Mouse (Mus musculus) adrenal gland (tissue): Measurements from ENCODE around the gene Saxo1.

Source experiments
- intact Hi-C: fragments of 180-260 bp; cut with DNase I; formaldehyde crosslinking; loops from one replicate; pipeline ENCODE4 v1.15.1; 2025
- long read RNA-seq, 2 experiments: library from polyadenylated mRNA; unstranded; transcript quantifications; one replicate each; pipeline ENCODE4 v2.0.0; 2020; ENCODE audit warnings: borderline replicate concordance in 1 of 2; ENCODE audit not compliant: insufficient replicate concordance in 1 of 2

Gene Saxo1
- long read RNA-seq, experiment 1: 0 reads
- long read RNA-seq, experiment 2: 0 reads

DNA sequence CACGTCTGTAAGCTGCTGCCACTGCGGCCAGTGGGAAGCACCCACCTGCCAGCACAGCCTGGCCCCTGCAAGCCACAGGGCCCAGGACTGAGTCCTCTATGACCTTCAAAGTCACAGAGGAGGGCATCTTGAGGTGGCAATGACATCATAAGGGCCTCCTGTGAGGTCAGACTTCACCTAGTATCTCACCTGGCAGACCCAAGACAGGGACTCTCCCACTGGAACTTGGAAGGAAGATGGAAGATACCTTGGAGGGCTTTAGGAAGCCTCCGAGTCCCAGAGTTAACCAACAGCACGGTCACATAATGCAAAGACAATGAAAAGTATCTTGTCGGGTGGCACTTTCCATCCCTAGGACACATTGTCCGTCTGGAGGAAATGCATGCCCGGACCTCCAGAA lies at the start of gene Saxo1:
TSS of gene Saxo1 (minus strand) at position 101 of the 400 bp plus-strand sequence.
- intact Hi-C loops: loop anchor here (10.0 kb wide), 1 partner anchor 1163 kb away; no protein-coding TSS in a partner anchor

DNA sequence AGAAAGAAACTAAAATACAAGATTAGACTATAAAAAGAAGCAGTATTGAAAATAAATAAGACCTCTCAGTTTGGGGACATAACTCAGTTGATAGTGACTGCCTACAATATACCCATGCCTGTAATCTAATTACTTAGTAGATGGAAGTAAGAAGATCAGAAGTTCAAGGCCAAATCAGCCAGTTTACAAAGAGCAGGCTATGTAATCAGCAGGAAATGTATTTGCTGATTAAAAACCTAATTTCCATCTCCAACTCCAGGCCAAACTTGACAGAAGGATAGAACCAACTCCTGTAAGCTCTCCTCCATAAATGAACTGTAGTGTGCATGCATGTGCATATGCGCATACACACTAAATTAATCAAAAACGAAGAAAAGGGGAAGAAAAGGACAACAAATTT lies 33.2 kb upstream of the Saxo1 start:
- intact Hi-C loops: no loop called here

DNA sequence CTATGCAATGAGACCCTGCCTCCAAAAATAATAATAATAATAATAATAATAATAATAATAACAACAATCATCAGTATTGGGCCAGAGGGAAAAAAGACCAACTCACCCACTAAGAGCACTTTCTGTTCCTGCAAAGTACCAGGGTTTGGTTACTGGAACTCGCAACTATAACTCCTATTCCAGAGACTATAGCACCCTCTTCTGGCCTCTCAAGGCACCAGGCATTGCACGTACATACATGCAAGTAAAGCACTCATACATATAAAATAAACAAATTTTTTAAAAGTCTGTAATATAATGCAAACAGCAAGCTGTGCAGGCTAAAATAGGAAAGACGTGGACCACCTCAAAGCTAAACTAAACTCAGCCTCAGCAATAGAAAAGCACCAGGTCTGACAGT lies 30.1 kb upstream of the Saxo1 start:
- intact Hi-C loops: no loop called here

DNA sequence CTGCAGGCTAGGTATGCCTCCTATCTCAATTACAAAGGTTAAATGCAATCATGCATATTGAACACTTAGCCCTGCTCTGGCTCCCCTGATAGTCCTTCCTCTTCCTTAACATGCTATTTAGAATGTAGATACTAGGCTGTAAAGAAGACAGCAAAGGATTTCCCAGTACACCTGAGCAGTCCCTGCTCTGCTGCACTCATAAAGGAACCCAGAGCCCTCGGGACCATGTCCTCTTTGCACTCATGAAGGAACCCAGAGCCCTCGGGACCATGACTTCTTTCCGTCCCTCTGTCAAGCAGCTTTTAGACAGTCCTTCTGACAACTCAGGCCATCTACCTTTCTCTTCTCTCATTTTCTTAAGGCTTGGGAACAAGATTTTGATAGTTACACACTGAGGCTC lies 22.5 kb upstream of the Saxo1 start:
- intact Hi-C loops: no loop called here

DNA sequence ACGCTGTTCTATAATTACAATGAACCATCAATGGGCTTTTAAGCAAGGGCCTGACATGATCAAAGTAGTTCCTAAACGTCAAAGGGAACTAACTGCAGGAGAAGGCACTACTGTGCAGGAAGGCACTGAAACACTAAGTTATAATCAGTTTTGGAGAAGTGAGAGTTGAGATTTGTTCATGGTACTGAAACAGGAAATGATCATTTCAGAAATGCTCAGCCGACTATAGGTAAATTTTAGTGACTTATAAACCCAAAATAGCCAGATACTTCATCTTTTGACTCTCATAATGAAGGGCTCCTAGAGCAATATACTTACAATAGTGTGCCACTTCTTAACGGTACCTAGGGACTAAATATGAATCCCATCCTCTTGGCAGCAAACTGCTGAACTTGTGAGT lies 21.9 kb upstream of the Saxo1 start:
- intact Hi-C loops: no loop called here

DNA sequence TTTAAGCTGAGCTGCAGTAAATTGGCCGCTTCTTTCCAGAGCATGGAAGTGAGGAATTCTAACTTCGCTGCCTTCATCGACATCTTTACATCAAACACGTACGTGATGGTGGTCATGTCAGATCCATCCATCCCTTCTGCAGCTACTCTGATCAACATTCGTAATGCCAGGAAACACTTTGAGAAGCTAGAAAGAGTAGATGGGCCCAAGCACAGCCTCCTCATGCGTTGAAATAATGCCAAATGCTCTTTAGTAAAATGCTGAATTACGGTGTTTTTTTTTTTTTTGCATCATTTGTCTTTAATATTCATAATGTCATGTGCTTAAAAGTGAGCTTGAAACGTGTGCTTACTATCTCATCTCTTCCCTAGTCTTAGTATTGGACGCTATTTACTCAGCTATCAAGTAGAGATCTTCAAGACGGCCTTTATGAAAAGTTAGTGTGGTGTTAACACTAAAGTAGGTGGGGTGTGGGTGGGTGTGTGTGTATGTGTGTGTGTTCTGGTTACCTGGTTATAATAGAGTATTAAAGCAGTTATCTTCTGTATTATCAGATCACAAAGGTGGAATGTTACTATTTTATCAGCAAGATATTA lies 18.6 kb upstream of the Saxo1 start:
- intact Hi-C loops: no loop called here

DNA sequence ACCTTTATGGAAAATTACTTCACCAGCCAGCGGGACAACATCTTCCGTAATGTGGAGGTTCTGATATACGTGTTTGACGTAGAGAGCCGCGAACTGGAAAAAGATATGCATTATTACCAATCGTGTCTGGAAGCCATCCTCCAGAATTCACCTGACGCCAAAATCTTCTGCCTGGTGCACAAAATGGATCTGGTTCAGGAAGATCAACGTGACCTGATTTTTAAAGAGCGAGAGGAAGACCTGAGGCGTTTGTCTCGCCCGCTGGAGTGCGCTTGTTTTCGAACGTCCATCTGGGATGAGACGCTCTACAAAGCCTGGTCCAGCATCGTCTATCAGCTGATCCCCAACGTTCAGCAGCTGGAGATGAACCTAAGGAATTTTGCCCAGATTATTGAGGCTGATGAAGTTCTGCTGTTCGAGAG lies 18.0 kb upstream of the Saxo1 start:
- intact Hi-C loops: no loop called here

DNA sequence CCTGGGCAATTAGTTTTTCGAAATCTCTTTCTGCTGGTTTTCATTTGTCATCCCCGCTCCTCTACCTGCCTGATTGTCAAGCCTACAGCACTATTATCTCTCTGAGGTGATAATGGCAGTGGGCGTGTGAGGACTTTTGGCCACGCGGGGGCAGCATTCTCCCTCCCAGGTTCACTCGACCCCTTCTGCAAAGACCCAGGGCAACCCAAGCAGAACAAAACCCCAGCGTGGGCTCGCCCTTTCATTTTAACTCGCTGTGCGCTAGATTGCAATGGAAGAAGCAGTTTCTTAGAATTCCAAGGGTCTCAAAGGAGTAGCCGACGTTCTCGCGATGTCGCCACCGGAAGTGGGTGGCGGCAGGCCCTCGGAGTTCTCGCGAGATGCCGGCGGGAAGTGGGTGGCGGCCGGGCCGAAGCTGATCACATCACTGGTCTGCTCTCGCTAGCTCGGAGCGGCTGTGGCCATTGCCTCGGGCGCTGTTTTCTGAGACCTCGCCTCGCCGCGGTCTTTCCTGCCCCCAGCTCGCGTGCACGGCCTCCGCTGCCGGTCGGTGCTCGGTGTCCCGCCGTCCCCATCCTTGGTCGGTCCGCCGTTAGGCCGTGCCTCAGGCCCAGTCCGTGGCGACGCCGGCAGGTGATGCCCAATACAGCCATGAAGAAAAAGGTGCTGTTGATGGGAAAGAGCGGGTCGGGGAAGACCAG lies 17.3 kb upstream of the Saxo1 start, which contains the start of gene Rraga:
TSS of gene Rraga (plus strand) at position 386 of the 701 bp plus-strand sequence.
- intact Hi-C loops: loop anchor here (2.0 kb wide), 1 partner anchor 119 kb away; no protein-coding TSS in a partner anchor

DNA sequence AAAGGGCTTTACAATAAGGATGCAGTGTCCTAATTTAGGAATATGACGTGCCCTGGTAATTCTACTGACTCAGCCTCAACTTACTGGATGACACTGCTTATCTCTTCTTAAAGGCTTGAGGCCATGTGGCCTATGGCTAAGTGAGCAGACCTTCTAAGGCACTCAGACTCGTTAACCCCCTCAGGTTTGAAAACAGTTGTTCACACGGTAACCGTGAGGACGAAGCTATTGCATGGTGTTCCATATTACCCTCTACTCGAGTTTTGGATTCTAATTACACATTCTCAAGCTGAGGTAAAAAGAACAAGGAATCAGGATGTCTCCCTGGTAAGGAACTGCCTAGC lies 16.8 kb upstream of the Saxo1 start:
- intact Hi-C loops: loop anchor here (2.0 kb wide), 1 partner anchor 120 kb away; no protein-coding TSS in a partner anchor

DNA sequence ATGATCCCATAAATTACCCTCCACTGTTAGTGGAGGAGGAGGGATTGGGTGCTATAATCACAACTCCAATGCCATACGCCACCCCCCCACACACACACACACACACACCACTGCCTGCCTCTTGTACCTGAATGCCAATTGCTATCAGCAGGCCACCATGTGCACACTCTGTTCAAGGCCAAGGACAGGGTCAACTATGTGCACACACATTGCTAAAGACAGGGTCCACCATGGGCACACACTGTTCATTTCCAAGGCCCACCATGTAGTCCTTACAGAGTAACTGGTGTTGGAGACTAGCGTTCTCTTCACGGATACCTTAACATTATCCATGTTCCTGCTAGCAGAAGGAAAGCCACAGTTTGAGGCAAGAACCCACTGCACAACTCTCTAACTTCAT lies 2.9 kb upstream of the Saxo1 start:
- intact Hi-C loops: no loop called here

DNA sequence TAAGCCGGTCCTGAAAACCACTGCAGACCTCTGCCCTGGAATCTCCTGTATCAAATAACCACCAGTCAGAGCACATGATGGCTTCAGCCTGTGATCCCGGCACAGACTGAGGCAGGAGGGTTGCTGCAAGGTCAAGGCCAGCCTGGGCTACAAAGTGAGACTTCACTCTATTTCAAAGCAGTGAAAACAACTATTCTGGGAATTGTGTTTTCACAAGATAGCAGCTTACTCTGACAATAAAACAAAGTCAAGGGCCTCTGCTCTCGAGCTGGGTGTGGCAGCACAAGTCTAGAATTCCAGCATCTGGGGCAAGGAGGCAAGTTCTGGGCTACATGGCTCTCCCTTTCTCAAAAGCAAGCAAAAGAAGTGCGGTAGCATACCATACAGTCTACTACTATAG lies 878 bp upstream of the Saxo1 start:
- intact Hi-C loops: loop anchor here (10.0 kb wide), 1 partner anchor 1164 kb away; no protein-coding TSS in a partner anchor

DNA sequence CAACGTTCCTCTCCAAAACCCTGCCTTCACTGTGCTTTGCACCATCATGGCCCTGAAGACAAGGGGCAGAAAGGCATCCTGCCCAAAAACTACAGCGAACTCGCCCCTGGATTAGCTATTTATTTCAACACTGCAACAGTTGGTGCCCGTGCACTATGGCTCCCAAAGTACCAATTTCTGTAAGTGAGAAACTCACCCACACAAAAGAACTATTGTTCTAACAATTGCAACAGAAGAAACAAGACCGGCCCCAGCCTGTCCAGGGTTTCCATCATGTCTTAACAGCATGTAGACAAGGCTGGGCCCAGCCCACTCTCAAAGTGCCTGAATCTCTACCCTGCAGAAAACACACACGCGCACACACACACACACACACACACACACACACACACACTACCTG lies 757 bp downstream of the Saxo1 start:
- intact Hi-C loops: loop anchor here (10.0 kb wide), 1 partner anchor 1163 kb away; no protein-coding TSS in a partner anchor

DNA sequence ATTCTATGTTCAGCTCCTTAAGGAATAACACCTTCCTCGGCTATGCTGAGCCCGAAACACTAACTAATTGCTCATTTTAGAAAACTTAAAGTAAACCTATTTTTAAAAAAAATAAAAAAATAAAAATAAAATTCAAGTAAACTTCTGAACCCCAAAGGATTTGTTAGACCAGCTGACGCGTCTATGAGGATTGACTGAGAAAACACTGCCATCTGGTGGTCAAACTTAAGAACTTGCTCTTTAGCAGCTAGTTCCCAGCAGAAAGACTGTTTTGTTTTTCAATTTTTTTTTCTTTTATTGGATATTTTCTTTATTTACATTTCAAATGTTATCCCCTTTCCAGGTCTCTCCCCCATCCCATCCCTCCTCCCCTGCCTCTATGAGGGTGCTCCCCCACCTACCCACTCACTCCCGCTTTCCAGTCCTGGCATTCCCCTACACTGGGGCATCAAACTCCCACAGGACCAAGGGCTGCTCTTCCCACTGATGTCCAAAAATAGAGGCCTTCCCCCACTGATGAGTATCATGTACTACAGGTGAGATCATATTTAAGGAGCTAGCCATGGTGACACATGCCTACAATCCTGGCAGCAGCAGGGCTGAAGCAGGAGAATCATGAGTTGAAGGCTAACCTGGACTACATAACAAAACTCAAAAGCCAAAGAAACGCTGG lies 3.0 kb downstream of the Saxo1 start:
- intact Hi-C loops: loop anchor here (10.0 kb wide), 1 partner anchor 1160 kb away; no protein-coding TSS in a partner anchor

DNA sequence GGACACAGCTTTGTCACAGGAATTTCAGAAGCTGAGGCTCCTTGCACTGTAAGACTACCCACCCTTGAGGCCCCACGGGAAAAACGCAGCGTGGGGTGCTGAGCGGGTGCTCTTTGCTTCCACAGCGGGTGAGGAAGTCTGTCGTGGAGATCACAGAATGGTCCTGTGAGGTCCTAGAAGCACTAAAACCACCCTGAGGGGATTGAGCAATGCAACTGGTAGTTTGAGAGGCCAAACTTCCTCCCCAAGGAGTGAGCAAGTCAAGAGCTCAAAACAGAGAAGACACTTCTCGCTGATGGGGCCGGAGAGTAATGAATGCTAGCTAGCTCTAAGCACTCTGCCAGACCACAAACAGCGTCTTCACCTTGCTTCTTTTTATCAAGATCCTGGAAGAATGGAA lies 9.8 kb downstream of the Saxo1 start:
- intact Hi-C loops: loop anchor here (5.0 to 10.0 kb wide), 3 partner anchors 524 to 716 kb away; no protein-coding TSS in a partner anchor

DNA sequence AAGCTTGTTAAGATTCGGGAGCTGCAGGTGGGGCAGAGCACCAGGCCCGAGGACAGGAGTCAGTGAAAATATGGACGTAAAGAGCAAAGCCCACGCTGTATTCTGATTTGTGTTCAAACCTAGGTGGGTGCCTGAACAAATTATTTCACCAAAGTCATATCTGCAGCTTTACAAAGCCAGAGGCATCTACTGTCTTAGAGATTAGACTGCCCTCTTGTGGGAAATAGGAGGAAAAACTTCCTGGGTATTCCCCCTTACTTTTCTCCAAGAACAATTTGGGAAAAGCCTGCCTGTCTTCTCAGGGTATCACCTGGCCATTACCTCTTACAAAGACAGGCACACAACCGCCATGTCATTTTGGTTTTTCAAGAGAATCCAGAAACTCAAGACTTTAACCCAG lies 12.5 kb downstream of the Saxo1 start:
- intact Hi-C loops: loop anchor here (5.0 to 10.0 kb wide), 3 partner anchors 521 to 713 kb away; no protein-coding TSS in a partner anchor

DNA sequence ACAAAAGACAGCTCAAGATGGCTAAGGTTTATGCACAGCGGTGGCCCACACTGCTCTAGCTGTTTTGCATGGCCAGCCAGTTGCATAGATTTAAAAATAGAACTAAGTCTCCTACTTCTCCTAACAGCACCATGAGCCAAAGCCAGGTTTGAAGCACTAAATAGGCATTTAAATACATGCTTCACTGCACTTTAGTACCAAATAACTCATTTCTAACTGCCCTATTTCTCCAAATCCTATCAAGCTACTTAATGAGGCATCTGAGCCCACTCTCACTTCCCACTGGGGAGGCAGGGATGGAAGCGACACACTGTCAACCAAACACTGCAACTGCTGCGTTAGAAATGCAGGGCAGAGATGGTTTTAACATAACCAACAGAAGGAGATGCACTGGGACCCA lies 14.1 kb downstream of the Saxo1 start:
- intact Hi-C loops: loop anchor here (10.0 kb wide), 2 partner anchors 519 to 609 kb away; no protein-coding TSS in a partner anchor

DNA sequence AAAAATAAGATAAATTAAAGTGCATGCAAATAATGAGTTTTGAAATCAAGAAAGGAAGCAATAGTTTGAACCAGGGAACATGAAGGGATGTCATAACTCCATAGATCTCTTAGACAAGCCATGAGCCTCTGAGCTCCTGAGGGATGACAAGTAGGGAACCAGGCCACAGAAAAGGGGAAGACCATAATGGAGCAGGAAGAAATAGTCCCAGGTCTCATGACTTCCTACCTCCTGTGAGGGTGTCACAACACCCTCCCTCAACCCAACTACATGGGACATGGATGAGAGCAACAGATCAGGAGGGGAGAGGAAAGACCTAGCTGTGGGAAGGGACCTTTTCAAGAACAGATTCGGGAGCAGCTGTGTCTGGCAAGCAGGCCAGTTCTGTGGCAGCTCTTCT lies 16.6 kb downstream of the Saxo1 start:
- intact Hi-C loops: loop anchor here (10.0 kb wide), 2 partner anchors 517 to 607 kb away; no protein-coding TSS in a partner anchor

DNA sequence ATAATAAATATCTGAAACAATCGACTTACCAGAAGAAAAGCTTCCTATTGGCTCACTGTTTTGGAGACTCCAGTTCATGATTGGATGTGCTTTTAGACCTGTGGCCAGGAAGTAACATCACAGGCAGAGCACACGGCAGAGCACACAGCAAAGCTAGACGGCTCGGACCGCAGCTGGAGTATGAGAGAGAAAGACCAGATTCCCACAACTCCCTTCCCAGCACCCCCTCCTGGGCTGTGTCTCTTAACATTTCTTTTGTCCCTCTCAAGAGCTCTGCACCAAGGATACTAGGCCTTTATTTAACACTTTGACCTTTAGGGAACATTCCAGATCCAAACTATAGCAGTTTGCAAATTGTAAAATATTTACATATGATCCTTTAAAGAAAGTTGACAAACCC lies 19.2 kb downstream of the Saxo1 start:
- intact Hi-C loops: no loop called here

DNA sequence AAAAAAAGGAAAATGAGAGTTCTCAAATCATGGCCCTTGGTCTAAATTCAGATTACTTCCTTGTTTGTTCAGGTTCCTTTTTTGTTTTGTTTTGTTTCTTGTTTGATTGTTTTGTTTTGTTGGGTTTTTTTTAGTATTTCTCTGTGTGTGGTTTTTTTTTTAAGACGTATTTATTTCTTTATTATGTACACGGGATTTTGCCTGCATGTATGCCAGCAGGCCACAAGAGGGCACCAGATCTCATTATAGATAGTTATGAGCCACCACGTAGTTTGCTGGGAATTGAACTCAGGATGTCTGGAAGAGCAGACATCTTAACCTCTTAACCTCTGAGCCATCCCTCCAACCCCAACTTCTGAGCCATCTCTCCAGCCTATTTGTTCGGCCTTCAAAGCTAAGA lies 20.2 kb downstream of the Saxo1 start:
- intact Hi-C loops: no loop called here

DNA sequence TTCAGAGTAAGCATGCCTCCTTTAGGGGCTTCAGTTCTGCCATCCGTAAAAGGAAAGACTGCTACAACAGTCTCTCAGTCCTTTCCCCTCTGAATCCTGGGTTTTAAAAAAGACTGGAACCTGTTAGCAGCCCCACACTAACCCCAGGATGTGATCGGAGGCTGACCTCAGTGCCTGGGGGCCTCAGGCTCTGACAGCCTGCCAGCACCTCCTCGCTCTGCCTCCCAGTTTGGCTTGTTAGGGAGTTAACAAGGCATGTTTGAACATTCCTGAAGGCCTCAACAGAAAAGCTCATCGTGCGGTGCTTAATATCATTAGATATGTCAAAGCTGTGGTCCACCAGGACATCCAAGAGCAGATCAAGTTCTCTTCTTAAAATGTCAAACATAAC lies 24.0 kb downstream of the Saxo1 start:
- intact Hi-C loops: no loop called here

DNA sequence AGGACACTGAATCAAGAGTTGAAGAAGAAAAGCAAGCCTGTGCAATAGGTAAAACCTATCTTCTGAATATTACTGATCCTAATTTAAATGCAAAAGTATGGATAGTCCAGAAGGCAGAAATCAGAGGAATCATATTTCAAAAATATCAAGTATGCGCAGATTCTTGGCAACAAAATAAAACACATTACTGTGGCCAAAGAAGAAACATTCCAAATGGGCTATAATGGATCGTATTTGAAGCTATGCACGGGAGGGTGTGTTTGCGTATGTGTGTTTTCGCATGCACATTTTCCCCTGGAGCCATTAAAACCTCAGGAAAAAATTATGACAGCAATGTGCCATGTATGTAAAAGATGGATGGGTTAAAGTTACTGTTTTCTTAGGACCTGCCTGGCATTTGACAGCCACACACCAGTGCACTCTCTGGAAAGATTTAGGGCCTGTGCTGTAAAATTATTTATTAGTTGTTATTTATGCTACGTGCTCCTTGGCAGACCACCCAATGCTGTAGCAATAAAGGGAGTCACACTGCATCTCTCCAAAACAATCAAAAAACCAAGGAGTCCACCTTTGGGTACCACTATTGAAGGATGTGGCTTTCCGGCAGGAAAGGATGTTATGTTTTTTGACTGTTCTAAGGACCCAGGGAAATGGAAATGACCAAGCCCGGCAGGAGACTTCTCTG lies 24.6 kb downstream of the Saxo1 start:
- intact Hi-C loops: no loop called here
